8 mouse cellular contexts compared by ENCODE assay signal in genomic region chr12:32379731-32380130, GRCm38 (mm10). TPM values are rescaled to one million over a fixed set of nuclear protein-coding genes. Genes with fewer than 3 reads are reported as not detected.
DNase-seq lines count a peak whose midpoint lies in the region; ATAC-seq and TF ChIP-seq lines count a peak whose summit lies in the region.

No protein-coding gene starts in this region.

- peaks cover 9% of the 10 kb centered on the region; the same call in 1 of the 2 replicates for H3K4me1 ChIP-seq in liver, adult 2 months (ENCODE audit: control insufficient read depth, insufficient read depth, low read length)
- H3K4me1 ChIP-seq in embryonic facial prominence, embryonic 13.5 days = peaks cover 21% of the 10 kb centered on the region
- no peaks in the 10 kb centered on the region for H3K4me1 ChIP-seq in intestine, embryonic 15.5 days (replicated peaks)
- peaks cover 28% of the 10 kb centered on the region for H3K4me1 ChIP-seq in neural tube, embryonic 13.5 days (replicated peaks)

- H3K27ac ChIP-seq in liver, adult 2 months (replicated peaks; ENCODE audit: insufficient read depth, low read depth, low read length) = peak overlapping the region; percentile 76
- H3K27ac ChIP-seq in embryonic facial prominence, embryonic 13.5 days = peak overlapping the region; percentile 96
- H3K27ac ChIP-seq in intestine, embryonic 15.5 days = peak overlapping the region; percentile 97
- peak overlapping the region; percentile 97 for H3K27ac ChIP-seq in neural tube, embryonic 13.5 days (replicated peaks)

- H3K79me2 ChIP-seq in liver, adult 2 months (ENCODE audit: control insufficient read depth, insufficient read depth, low read length) = no peaks in the 10 kb centered on the region

- H3K36me3 ChIP-seq in liver, adult 2 months (ENCODE audit: control insufficient read depth, insufficient read depth, low read length) = no peaks in the 10 kb centered on the region
- H3K36me3 ChIP-seq in embryonic facial prominence, embryonic 13.5 days = peaks cover 4% of the 10 kb centered on the region; the same call in 1 of the 2 replicates
- no peaks in the 10 kb centered on the region for H3K36me3 ChIP-seq in intestine, embryonic 15.5 days
- peaks cover 5% of the 10 kb centered on the region; the same call in 1 of the 2 replicates for H3K36me3 ChIP-seq in neural tube, embryonic 13.5 days

- 1% methylated on average over 28 of the region's 28 CpGs for WGBS in liver, adult 2 months
- WGBS in embryonic facial prominence, embryonic 13.5 days = 2% methylated on average over 28 of the region's 28 CpGs
- WGBS in intestine, embryonic 15.5 days = under 1% methylated on average over 28 of the region's 28 CpGs
- 4% methylated on average over 28 of the region's 28 CpGs for WGBS in neural tube, embryonic 13.5 days

- no peak for TF ChIP-seq CTCF in liver, adult 2 months (IDR thresholded peaks at IDR 0.05; ENCODE audit: low read depth, low read length)

- DNase-seq in liver, adult 2 months (ENCODE audit: extremely low read depth, low read depth, low spot score) = no peak
- DNase-seq in liver = no peak
- no peak for DNase-seq in left cerebral cortex, adult 9 months (ENCODE audit: low spot score in 2 of 2)
- no peak for DNase-seq in spleen, adult 18-20 months
- DNase-seq in cerebellum, adult 8-10 months = no peak

- peak overlapping the region; percentile 96 for H3K9ac ChIP-seq in liver, adult 2 months (ENCODE audit: low read depth, low read length)
- peak overlapping the region; percentile 96 for H3K9ac ChIP-seq in embryonic facial prominence, embryonic 13.5 days
- H3K9ac ChIP-seq in intestine, embryonic 15.5 days = peak overlapping the region; percentile 89
- peak overlapping the region; percentile 96 for H3K9ac ChIP-seq in neural tube, embryonic 13.5 days

- no peaks in the 10 kb centered on the region for H3K9me3 ChIP-seq in embryonic facial prominence, embryonic 13.5 days
- H3K9me3 ChIP-seq in intestine, embryonic 15.5 days = no peaks in the 10 kb centered on the region
- H3K9me3 ChIP-seq in neural tube, embryonic 13.5 days = no peaks in the 10 kb centered on the region

- no peak for TF ChIP-seq POLR2A in liver, adult 2 months (IDR thresholded peaks at IDR 0.05; ENCODE audit: extremely low read depth, insufficient read depth, low read length)

- peak overlapping the region; percentile 77 for H3K4me2 ChIP-seq in embryonic facial prominence, embryonic 13.5 days
- H3K4me2 ChIP-seq in intestine, embryonic 15.5 days (replicated peaks) = peak overlapping the region; percentile 79
- peak overlapping the region; percentile 67 for H3K4me2 ChIP-seq in neural tube, embryonic 13.5 days

- peak overlapping the region; percentile 78 for H3K4me3 ChIP-seq in liver, adult 2 months (ENCODE audit: insufficient read depth, low read depth, low read length)
- H3K4me3 ChIP-seq in embryonic facial prominence, embryonic 13.5 days = peak overlapping the region; percentile 86
- peak overlapping the region; percentile 84 for H3K4me3 ChIP-seq in intestine, embryonic 15.5 days (replicated peaks)
- H3K4me3 ChIP-seq in neural tube, embryonic 13.5 days = peak overlapping the region; percentile 87

- H3K27me3 ChIP-seq in liver, adult 2 months (ENCODE audit: control insufficient read depth, insufficient read depth, low read length) = no peaks in the 10 kb centered on the region
- H3K27me3 ChIP-seq in embryonic facial prominence, embryonic 13.5 days = no peaks in the 10 kb centered on the region
- H3K27me3 ChIP-seq in intestine, embryonic 15.5 days (replicated peaks) = no peaks in the 10 kb centered on the region
- no peaks in the 10 kb centered on the region for H3K27me3 ChIP-seq in neural tube, embryonic 13.5 days

- ATAC-seq in embryonic facial prominence, embryonic 13.5 days (ENCODE audit: insufficient number of reproducible peaks, insufficient read depth, low FRiP score, low TSS enrichment, low read depth) = no peak
- peak; percentile 50 for ATAC-seq in intestine, embryonic 15.5 days
- ATAC-seq in neural tube, embryonic 13.5 days (ENCODE audit: low read depth) = peak; percentile 19; the same call in 1 of the 2 replicates

RNA-seq across cellular contexts. Expression of gene Ccdc71l, which starts 1.2 kb away (rescaled TPM):
- 3.5 and 4.4 TPM in 2 replicates for total RNA-seq in liver, adult 2 months (2014; rRNA removed)
- 2.9 and 3.2 TPM in 2 replicates for polyA plus RNA-seq in liver, adult 2 months (2012; rRNA removed)
- polyA plus RNA-seq in embryonic facial prominence, embryonic 13.5 days (2015; fragmentation: Nextera tagmentation; extraction: Ambion mirVana) = 3.3 and 3.9 TPM in 2 replicates
- 4.4 and 4.8 TPM in 2 replicates for polyA plus RNA-seq in intestine, embryonic 15.5 days (2015; fragmentation: Nextera tagmentation; extraction: Ambion mirVana)
- 4.4 and 4.5 TPM in 2 replicates for polyA plus RNA-seq in neural tube, embryonic 13.5 days (2015; fragmentation: Nextera tagmentation; extraction: Ambion mirVana)
